Mouse (Mus musculus) midbrain, embryonic 14.5 days (tissue): Measurements from ENCODE around the gene Kirrel3. TPM values are rescaled to one million over a fixed set of nuclear protein-coding genes. Genes with fewer than 3 reads are reported as not detected.

Experiments
- ATAC-seq: fragments of 200-750 bp; cut with Nextera tagmentation; 2 replicates; pipeline ENCODE4 v1.8.0; 2017; ENCODE audit warnings: moderate number of reproducible peaks, moderate library complexity; ENCODE audit not compliant: low FRiP score, low TSS enrichment
- DNase-seq: peaks from one replicate; pipeline ENCODE4 v3.0.0-alpha.2; 2015
- H3K27ac ChIP-seq: fragments of 300-500 bp; sonication (generic); replicated peaks from 2 replicates; pipeline ENCODE4 v1.5.1; 2014; ENCODE audit warnings: mild to moderate bottlenecking, low read depth, low read length, moderate library complexity
- H3K27me3 ChIP-seq: fragments of 300-500 bp; sonication (generic); 2 replicates; pipeline ENCODE4 v1.6.1; 2014; ENCODE audit warnings: low read length, control low read depth, mixed read lengths; ENCODE audit not compliant: control insufficient read depth, insufficient read depth
- H3K36me3 ChIP-seq: fragments of 300-500 bp; sonication (generic); 2 replicates; pipeline ENCODE4 v1.6.1; 2014; ENCODE audit warnings: low read length, control low read depth; ENCODE audit not compliant: control insufficient read depth, insufficient read depth
- H3K4me1 ChIP-seq: fragments of 300-500 bp; sonication (generic); 2 replicates; pipeline ENCODE4 v1.6.1; 2014; ENCODE audit warnings: mild to moderate bottlenecking, antibody characterized with exemption, low read length, control low read depth; ENCODE audit not compliant: control insufficient read depth, insufficient read depth
- H3K4me2 ChIP-seq: fragments of 300-500 bp; sonication (generic); 2 replicates; pipeline ENCODE4 v1.6.1; 2014; ENCODE audit warnings: mild to moderate bottlenecking, low read length, moderate library complexity
- H3K4me3 ChIP-seq: fragments of 300-500 bp; sonication (generic); replicated peaks from 2 replicates; pipeline ENCODE4 v1.5.1; 2014; ENCODE audit warnings: low read depth, low read length
- H3K9ac ChIP-seq: fragments of 300-500 bp; sonication (generic); replicated peaks from 2 replicates; pipeline ENCODE4 v1.6.1; 2014; ENCODE audit warnings: mild to moderate bottlenecking, low read length, moderate library complexity
- H3K9me3 ChIP-seq: fragments of 300-500 bp; sonication (generic); 2 replicates; pipeline ENCODE4 v1.6.1; 2016; ENCODE audit warnings: low read length, control low read depth, mixed read lengths; ENCODE audit not compliant: control insufficient read depth
- WGBS: fragments of 180-500 bp; shearing (Covaris S2); extraction: QIAGEN DNeasy Blood & Tissue Kit; methylation state at CpG from one replicate; pipeline ENCODE4 v1.1.7; 2014; 5-methylcytosine and 5-hydroxymethylcytosine counted together
- polyA plus RNA-seq: library from polyadenylated mRNA; unstranded; fragments of >200 nt; fragmentation: Nextera tagmentation; extraction: Ambion mirVana; gene quantifications from 2 replicates; pipeline ENCODE4 v1.2.1, GENCODE M21; 2014

The Kirrel3 gene
- polyA plus RNA-seq, 1 experiment from 2014 or later, result 34.2 TPM

DNA sequence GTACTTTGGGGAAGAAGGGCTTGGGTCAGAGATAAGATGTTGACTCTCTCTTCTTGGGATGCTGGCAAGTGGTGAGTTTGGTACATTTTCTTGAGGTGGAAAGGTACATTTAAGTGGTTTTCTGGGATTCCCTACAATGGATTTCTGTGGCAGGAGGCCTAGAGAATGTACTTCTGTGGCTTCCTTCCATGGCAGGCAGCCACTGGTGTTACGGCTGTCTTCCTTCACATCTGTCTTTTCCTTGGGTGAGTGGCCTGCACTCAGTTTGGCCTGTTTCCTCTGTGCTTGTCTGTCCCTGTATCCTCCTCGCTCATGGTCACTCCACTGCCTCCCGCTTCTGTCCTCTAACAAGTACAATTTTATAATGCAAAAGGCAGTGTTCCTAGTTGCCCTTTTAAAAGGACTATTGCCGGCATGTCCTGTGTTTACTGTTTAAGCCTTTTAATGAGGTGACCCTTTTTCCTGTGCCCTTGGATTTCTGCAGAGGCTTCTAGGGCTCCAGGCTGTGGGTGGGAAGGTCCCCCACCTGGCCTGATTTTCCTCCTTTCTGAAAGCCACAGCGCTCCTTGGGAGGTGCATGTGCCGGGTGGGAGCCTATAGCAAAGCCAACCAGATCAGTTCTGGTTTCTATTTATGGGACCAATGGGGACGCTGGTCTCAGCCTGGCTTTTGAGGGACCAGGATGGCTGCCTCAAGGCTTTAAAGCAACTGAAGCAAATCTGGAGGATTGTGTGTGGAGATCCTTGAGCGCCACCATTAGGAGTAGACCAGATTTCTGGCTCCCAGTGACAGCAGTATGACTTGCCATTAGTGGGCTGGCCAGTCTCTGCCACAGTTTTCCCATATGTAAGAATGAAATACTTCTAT lies 491.1 kb downstream of the Kirrel3 start:
- WGBS, result 86% methylated on average over 8 of the region's 8 CpGs
- Histone ChIP-seq H3K27me3 (no peaks in the 10 kb centered on the region), H3K36me3 (no peaks in the 10 kb centered on the region), H3K4me2 (no peak overlapping the region), H3K9ac (no peak overlapping the region), H3K4me1 (no peaks in the 10 kb centered on the region), H3K27ac (no peak overlapping the region), H3K4me3 (no peak overlapping the region), H3K9me3 (no peaks in the 10 kb centered on the region)
- no peak for DNase-seq
- ATAC-seq, result no peak

GRCm38 (mm10) chr9:34977700-34978099 lies 492.0 kb downstream of the Kirrel3 start:
- 60% methylated on average over 8 of the region's 8 CpGs for WGBS
- H3K27me3 ChIP-seq, result no peaks in the 10 kb centered on the region
- no peak overlapping the region for H3K4me2 ChIP-seq
- H3K4me1 ChIP-seq, result no peaks in the 10 kb centered on the region
- ATAC-seq (no peak), DNase-seq (no peak)
- no peak overlapping the region for H3K4me3 ChIP-seq
- no peak overlapping the region for H3K27ac ChIP-seq
- no peaks in the 10 kb centered on the region for H3K36me3 ChIP-seq
- H3K9ac ChIP-seq, result no peak overlapping the region
- no peaks in the 10 kb centered on the region for H3K9me3 ChIP-seq

DNA sequence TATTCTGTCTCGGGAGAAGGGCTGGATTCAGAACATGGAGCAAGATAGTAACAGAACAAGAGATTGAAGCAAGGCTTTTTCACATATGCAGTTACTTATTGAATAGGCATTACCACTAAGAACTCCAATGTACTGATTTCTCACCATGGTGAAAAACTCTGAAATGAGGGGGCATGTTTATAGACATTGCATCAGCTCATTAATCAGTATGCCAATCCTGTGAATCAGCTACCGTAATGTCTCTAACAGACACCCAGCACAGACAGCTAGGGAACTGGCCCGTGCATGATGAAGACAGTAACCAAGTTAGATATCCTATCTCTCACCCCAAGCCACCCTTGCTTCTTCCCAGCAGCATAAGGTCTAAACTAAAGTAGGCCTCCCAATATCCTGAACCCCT lies 492.5 kb downstream of the Kirrel3 start:
- no peak for DNase-seq
- no peak for ATAC-seq
- H3K4me3 ChIP-seq, result no peak overlapping the region
- H3K27me3 ChIP-seq, result no peaks in the 10 kb centered on the region
- no peaks in the 10 kb centered on the region for H3K36me3 ChIP-seq
- H3K4me2 ChIP-seq, result no peak overlapping the region
- H3K9ac ChIP-seq, result no peak overlapping the region
- H3K4me1 ChIP-seq, result no peaks in the 10 kb centered on the region
- H3K27ac ChIP-seq, result no peak overlapping the region; the same call in 1 of the 2 replicates
- no peaks in the 10 kb centered on the region for H3K9me3 ChIP-seq
- 77% methylated on average over 3 of the region's 3 CpGs for WGBS

DNA sequence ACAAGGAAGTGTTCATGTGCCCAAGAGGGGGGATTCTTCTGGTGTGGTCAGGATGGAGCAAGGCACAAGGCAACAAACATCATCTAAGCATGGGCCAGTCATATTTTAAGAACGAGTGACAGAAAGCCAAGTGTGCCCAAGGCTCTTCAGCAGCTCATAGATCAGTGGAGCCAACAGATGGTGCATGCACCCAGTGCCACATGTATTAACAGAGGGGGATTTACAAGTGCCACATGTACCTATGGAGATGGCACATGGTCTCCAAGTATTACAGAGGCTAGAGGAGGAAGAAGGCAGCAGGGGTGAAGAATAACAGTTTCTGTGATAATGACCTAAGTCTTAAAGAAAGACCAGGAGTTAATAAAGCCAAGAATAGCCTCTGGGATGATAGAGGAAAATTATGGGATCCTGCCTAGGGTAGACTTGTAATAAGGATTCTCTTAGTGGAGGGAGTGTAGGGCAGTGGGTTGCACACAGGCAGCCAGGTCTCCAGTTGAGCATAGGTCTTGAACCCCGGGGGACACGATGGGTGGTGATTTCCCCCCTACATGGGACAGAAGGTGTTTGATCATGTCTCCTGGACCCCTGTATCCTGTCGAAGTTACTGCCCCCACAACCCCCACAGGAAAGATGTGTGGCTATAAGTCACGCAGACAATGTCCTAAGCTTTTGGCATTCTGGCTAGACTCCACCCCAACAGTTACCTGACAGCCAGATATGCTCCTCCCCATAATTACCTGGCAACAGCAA lies 495.0 kb downstream of the Kirrel3 start:
- no peak overlapping the region for H3K4me2 ChIP-seq
- H3K9ac ChIP-seq, result no peak overlapping the region
- H3K9me3 ChIP-seq, result no peaks in the 10 kb centered on the region
- H3K27me3 ChIP-seq, result no peaks in the 10 kb centered on the region
- no peaks in the 10 kb centered on the region for H3K4me1 ChIP-seq
- DNase-seq (no peak), ATAC-seq (no peak)
- no peak overlapping the region for H3K27ac ChIP-seq
- no peak overlapping the region for H3K4me3 ChIP-seq
- 93% methylated on average over 5 of the region's 5 CpGs for WGBS
- no peaks in the 10 kb centered on the region for H3K36me3 ChIP-seq

DNA sequence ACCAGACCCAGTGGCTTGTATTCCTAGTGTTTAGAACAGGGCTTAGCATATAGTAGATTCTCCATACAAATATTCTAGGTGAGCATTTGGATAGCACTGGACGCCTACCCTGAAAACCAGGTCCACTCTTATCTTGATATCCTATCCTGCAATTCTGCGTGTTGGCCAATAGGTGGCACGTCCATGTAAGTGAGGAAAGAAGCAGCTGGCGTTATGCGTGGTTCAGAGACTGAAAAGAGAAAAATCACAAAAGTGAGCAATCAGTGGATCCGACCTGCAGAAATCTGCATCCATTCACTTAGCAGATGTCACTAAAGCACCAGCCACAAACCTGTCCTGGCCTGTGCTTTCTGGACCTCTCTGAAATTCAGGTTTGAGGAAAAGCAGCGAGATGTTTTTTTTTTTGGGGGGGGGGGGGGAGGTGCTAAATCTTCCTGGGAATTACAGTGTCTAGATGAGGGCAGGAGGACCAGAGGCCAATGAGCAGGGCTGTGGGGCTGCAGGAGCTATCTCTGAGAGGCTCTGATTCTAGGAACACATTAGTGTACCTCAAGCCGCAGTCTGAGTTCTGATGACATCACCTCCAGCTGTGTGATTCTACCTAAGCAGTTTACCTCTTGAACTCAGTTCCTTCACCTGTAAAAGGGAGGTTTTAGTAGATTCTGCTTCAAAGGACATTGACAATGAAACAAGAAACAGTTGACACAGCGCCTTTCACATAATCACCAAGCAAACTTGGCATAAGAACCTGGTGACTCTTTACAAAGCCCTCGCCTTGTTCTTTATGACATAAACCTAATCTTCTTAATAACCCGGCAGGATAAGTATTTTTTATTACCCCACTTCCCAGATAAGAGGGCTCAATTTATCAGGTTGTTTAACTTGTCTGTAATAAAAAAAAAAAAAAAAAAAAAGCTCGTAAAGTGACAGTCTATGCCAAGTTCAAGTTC lies 498.1 kb downstream of the Kirrel3 start:
- DNase-seq (peak; percentile 84), ATAC-seq (peak; percentile 36; the same call in 1 of the 2 replicates)

GRCm38 (mm10) chr9:34986156-34986555 lies 500.5 kb downstream of the Kirrel3 start:
- no peak overlapping the region for H3K9ac ChIP-seq
- no peak for DNase-seq
- no peak overlapping the region for H3K27ac ChIP-seq
- no peak for ATAC-seq
- no peaks in the 10 kb centered on the region for H3K36me3 ChIP-seq
- no peaks in the 10 kb centered on the region for H3K27me3 ChIP-seq
- no peak overlapping the region for H3K4me3 ChIP-seq
- H3K9me3 ChIP-seq, result no peaks in the 10 kb centered on the region
- no peaks in the 10 kb centered on the region for H3K4me1 ChIP-seq
- H3K4me2 ChIP-seq, result no peak overlapping the region

More for the DNA sequence above, 498.1 kb downstream of the Kirrel3 start:
- Histone ChIP-seq H3K9me3 (no peaks in the 10 kb centered on the region), H3K36me3 (no peaks in the 10 kb centered on the region), H3K4me2 (peak overlapping the region; percentile 11; the same call in 1 of the 2 replicates), H3K4me3 (no peak overlapping the region), H3K9ac (no peak overlapping the region), H3K27me3 (no peaks in the 10 kb centered on the region), H3K4me1 (no peaks in the 10 kb centered on the region), H3K27ac (no peak overlapping the region)
- WGBS, result 40% methylated on average over 12 of the region's 12 CpGs

DNA sequence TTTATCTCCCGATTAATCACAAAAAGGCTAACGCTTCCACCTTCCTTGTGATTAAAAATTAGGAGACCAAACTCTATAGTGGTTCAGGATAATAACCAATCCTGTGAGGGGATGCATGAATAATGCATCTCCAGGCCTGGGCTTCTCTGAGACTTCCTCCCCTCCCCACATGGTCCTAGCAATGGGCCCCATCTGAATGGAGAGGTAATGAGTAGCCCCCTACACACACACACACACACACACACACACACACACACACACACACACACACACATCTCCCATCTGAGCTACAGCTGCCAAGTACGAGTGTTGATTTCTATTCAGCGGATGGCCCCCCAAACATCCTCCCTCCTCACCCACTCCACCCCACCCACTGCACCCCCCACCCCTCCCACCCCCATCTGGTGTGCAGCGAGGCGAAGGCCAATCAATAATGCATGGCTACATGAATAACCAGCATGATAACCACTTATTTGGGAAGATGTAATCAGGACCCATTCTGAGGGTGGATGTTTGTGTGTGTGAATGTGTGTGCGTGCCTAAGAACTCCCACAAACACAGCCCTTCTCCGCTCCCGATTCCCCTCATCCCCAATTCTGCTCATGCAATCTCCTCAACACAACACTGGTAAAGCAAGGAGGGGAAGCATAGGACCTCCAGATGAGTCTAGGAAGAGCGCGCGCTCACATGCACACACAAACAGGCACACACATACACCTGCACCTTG lies 501.9 kb downstream of the Kirrel3 start:
- no peak for DNase-seq
- 69% methylated on average over 12 of the region's 12 CpGs for WGBS

GRCm38 (mm10) chr9:34988683-34989082 lies 503.0 kb downstream of the Kirrel3 start:
- no peak overlapping the region for H3K4me2 ChIP-seq
- no peak overlapping the region for H3K9ac ChIP-seq
- no peaks in the 10 kb centered on the region for H3K36me3 ChIP-seq
- ATAC-seq (no peak), DNase-seq (no peak)
- H3K9me3 ChIP-seq, result no peaks in the 10 kb centered on the region
- no peak overlapping the region for H3K4me3 ChIP-seq
- no peaks in the 10 kb centered on the region for H3K4me1 ChIP-seq
- WGBS, result 81% methylated on average over 3 of the region's 3 CpGs
- no peaks in the 10 kb centered on the region for H3K27me3 ChIP-seq
- H3K27ac ChIP-seq, result no peak overlapping the region

More for the DNA sequence above, 501.9 kb downstream of the Kirrel3 start:
- Histone ChIP-seq H3K9me3 (no peaks in the 10 kb centered on the region), H3K4me1 (no peaks in the 10 kb centered on the region), H3K36me3 (no peaks in the 10 kb centered on the region), H3K27ac (no peak overlapping the region), H3K9ac (no peak overlapping the region), H3K4me2 (no peak overlapping the region), H3K27me3 (no peaks in the 10 kb centered on the region), H3K4me3 (no peak overlapping the region)
- peak; percentile 66 for ATAC-seq
